Mouse (Mus musculus) adrenal gland, postnatal 14 days (tissue): ENCODE measurements around the gene Ccr9. TPM values are rescaled to one million over a fixed set of nuclear protein-coding genes. Genes with fewer than 3 reads are reported as not detected.
A peak's percentile ranks its signal among the peaks of the same experiment; 100 is the strongest.
"Not testable (repeated sequence)": the region's sequence is repeated elsewhere in the genome, so short reads cannot be mapped to it uniquely, and the experiment has no call there.

Source experiments
- DNase-seq: peaks from one replicate; pipeline ENCODE4 v3.0.0; 2021; ENCODE audit warnings: mixed read lengths
- long read RNA-seq, 2 experiments: library from polyadenylated mRNA; stranded (forward); transcript quantifications; one replicate each; pipeline ENCODE4 v2.0.0; 2021
- total RNA-seq: library from RNA; stranded (reverse); gene quantifications from 2 replicates; pipeline ENCODE4 v1.2.3, GENCODE M21; 2021

Gene Ccr9
- total RNA-seq: 0.85 and 1.1 TPM in 2 replicates
- long read RNA-seq, experiment 1, full-length matches to known transcripts: 8 of 11 reads
- long read RNA-seq, experiment 1, partial matches to known transcripts: 0 of 11 reads
- long read RNA-seq, experiment 1, other reads (novel, unspliced or antisense): 3 of 11 reads
- long read RNA-seq, experiment 2: 0 reads

DNA sequence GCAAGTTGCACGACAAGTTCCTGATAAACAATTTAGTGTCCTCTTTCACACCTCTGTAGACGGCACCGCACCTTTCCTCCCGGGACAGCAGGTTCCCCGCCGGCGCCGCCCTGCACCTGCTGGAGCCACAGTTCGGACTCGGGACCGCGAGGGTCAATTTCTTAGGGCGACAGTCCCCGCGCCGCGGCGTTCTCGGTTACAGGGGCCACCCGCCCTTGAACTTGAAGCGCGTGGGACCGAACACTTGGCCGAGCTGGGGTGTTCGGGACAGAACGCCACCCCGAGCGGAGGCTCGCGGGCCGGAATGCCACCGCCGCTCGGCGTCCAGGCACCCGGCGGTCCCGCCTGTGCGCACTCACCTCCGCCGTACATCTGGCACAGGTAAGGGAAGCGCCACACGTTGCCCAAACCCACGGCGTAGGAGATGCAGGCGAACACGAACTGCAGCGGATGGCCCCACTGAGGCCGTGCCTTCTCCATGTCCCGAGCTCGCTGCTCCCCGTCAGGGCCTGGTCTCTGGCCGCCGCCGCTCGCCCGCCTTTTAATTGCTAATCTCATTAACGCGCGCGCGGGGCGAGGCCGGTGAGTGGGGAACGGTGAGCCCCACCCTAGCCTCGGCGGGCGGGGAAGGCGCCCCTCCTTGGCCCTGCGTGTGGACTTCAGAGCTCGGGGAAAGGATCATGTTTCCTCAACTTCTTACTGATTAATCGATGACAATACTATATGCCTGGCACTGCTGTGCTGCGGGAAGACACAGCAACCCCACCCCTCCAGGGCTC is at the start of gene Ccr9, which contains the start of gene Slc6a20a:
Ccr9 (plus strand) TSS at position 113 of the 779 bp plus-strand sequence.
Slc6a20a (minus strand) TSS at position 559 of the 779 bp plus-strand sequence.
- peak; percentile 22 for DNase-seq

DNA sequence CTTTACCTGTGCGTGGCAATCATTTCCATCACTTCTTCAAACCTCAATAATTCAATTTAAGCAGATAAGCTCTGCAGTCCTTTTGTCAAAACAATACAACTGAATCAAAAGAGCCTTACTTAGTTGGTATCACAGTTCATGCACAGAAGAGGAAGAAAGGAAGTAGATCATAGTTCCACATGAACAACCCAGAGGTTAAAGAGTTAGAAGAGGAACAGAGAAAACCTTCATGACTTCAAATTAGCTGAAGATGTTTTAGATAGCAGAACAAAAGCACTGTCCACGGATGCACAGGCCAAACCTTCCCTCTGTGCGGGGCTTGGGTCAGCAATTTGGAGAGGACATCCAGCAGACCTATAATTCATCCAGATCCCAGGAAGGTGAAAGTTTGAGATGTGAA is 46.6 kb upstream of the Ccr9 start:
- DNase-seq: no peak

DNA sequence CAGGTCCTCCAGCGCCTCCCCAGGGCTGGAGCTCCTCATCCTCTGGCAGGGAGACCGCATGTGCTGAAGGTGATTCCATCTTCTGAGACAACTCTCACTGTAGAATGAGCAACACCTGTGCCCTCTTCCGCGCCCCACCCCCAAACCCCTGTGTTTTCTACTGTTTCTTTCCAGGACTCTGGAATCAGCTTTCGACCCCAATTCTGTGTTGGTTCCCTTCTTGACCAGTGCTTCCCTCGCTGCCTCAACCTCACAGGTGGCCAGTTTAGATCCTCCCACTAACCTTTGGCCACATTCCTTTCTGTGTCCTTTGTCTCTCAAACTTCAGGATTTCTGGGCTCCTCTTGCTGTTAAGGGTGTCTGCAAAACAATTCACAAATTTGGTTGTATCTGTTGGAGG is 46.0 kb upstream of the Ccr9 start, which contains the start of gene Slc6a20b:
Slc6a20b (minus strand) TSS at position 285 of the 400 bp plus-strand sequence.
- DNase-seq: no peak

DNA sequence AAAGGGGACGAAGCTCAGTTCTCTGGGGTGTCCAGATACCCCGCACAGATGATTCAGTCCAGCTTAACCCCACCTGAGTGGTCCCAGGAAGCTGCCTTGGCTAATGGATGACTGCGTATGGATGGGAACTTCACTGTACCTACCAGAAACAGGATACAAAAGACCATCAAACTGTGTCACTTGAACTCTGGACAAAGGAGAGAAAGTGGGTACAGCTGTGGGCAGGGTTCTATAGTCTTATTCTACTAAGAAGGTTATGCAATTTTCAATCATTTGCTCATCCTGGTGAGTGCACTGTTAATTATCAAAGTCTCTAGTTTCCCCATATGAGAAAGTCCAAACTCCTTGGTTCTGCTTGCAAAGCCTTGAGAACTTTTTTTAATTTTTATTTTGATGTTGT is 45.2 kb upstream of the Ccr9 start:
- no peak for DNase-seq

DNA sequence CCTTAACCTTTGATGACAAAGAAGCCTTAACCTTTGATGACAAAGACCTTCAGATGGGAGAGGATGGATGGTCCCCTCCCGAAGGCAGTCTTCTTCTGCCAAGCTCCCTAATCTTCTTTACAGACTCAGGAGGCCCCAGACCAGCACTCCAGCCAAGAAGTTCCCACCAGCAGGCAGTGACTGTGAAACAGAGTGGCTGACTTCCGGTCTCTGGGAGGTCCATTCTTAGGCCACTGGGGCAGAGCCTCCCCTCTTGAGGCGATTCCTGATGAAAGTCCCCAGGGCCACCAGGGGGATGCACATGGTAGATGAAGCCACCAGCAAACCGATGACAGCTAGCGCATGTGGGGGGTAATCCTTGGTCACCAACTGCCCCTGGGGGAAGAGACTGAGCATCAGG is 41.5 kb upstream of the Ccr9 start:
- no peak for DNase-seq

DNA sequence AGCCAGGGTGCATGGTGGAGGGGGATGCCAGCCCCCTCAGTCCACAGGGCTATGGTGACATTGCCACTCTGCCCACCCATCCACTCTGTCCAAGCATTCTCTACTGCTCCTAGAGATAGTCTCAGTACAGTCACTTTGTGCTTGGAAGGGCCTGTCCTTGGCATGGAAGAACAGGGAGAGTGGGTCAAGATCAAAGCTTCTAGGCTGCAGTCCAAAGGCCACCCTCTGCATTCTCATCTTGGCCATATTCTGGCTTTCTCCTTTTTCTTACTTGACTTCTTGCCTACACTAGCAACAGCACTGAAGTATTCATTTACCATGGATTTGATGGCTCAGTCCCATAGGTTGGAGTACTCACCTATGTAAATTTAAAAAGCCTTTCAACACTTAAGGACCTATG is 40.0 kb upstream of the Ccr9 start:
- peak; percentile 37 for DNase-seq

DNA sequence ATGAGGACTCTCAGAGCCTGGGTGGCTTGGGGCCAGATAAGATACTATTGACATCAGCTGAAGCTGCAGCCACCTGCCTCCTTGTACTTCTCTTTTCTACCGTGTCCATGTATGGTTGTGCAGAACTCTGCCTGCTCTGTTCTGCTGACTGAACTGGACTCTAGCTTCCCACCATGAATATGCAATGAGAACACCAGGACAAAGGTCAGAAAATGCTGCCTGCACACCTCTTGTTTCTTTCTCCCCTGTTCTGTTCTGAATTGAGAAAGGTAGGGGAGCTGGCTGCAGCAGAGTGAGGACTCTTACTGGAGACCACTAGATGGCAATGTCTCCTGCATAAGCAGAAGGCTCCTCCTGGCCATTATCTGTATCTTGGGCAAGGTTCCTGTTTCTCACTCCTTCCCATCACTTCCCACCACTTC is 39.6 kb upstream of the Ccr9 start:
- peak; percentile 34 for DNase-seq

DNA sequence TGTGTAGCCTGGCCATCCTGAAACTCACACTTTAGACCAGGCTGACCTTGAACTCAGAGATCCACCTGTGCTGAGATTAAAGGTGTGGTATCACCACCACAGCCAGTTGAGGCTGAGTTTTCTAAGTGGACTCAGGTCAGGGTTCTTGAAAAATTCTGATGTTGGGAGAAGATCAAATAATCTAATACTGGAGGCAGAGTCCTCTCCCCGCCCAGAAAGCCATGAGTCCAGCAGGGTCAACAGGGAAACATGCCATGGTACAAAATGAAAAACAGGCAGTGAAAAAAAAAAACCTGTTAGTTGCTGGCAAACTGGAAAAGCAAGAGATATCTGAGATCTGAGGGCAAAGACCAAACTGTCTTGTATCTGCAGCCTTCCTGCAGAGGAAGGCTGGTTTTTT is 38.1 kb upstream of the Ccr9 start:
- no peak for DNase-seq

DNA sequence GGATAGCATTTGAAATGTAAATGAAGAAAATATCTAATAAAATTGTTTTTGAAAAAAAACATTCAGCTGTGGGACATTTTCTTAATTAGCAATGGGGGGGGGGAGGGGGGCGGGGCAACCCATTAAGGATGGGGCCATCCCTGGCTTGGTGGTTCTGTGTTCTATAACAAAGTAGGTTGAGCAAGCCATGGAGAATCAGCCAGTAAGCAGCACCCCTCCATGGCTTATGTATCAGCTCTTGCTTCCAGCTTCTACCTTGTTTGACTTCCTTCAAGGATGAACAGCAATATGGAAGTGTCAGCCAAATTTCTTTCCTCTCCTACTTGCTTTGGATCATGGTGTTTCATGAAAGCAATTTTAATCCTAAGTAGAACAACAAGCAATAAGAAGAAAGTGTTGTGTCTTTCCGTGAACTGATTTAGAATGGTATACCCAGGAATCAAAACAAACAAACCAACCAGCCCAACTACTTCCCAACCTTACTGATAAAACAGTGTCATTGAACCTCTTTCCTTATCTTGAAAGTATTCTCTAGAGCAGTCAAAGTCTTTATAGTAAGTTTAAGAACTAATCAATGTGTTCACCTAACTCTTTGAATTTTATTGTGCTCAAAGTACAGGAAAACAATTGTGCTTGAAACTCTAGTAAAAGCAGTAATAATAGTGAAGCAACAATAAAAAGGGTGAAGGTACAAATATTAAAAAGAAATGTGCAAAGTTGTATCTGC is 28.3 kb upstream of the Ccr9 start:
- DNase-seq: no peak

DNA sequence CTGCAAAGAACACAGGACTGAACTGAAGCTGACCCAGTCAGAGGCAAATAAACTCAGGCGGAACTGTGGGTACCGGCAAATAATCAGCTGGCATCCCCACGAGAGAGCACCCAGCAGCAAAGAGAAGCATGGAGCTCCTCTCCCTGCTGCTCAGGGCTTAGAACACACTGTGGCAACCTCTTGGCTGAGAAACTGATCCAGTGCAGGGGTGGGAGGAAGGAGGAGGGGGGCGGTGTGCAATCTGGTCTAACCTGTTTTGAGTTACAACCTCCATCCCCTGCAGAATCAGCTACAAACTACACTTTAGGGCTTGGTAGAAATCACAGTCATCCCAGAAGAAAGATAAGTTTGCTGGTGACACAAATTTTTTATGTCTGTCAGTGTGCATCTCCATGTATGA is 26.9 kb upstream of the Ccr9 start:
- no peak for DNase-seq

DNA sequence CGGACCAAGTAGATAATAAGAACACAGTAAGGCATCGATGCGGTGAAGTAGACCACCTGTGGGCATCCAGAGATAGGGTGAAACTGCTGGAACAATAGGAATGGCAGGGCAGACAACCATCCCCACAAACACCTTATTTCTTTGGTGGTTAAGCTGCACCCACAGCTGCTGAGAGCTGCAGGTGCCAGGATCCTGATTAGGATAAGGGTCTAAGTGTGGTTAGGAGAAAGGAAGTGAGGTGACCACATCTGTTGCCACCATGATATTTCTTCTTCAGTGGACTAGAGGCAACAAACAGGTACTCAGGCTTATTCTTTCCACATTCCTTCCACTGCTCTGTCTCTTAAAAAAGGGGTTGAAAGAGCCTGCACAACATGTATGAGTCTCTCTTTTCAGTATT is 20.8 kb upstream of the Ccr9 start:
- DNase-seq: no peak

DNA sequence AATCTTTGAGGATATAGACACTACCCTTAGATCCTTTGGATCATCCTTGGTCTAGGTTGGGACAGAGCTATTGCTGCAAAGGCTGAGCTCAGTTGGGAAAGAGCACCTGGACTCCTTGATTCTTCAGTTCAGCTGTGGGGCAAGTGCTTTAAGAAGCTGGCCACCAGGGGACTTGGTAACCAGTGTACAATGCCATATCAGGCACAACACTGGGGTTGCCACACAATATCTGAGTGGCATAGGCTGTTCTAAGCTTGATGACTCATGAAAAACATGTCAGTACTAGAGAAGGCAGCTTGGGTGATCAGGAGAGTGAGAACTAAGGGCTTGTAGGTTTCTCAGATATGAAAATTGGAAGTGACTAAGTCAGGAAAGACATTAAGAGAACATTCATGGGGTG is 19.3 kb upstream of the Ccr9 start:
- DNase-seq: no peak

DNA sequence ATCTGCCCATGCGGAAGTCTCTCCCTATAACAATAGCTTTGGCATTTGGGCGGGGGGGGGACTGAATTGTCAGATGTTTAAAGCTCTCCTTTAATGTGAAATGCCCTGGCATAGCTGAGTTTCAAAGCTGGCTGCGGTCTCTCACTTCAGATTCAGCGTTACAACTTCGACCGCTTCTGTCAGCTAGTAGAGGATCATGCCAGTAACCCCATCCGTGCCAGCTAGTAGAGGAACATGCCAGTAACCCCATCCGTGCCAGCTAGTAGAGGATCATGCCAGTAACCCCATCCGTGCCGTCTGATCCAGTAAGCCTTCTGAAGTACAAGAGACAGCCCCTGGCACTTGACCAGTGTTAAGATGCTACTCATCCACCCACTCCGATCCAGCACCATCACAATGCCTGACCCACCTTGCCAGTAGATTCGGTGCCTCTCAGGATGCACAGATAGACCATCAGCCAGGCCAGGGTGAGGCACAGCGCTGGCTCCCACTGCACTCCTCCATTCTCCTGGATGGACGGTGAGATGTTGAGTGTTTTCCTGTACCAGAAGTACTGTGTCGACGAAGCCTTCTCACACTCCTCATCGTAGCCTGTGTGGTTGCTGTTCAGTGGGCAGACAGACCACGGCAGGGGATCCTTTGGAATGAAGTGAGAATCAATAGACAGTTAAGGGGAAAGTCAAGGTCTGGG is 18.1 kb upstream of the Ccr9 start:
- DNase-seq: not testable (repeated sequence)

DNA sequence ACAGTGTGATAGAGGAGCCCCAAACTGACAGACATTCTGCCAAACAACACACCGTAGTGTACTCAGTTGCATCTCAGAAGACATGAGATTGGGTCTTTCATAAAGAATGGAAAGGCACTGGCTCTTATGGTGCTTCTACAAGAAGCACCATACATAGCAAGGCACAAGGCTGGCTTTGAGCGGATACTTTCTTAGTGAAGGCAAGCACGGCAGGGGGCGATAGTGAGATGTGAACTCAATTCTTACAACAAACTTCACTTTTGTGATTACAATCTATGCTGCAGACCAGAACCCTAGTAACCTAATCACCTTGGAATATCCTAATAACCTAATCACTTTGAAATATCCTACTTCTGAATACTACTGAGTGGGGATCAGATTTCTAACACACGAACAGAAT is 12.6 kb upstream of the Ccr9 start:
- DNase-seq: peak; percentile 36

DNA sequence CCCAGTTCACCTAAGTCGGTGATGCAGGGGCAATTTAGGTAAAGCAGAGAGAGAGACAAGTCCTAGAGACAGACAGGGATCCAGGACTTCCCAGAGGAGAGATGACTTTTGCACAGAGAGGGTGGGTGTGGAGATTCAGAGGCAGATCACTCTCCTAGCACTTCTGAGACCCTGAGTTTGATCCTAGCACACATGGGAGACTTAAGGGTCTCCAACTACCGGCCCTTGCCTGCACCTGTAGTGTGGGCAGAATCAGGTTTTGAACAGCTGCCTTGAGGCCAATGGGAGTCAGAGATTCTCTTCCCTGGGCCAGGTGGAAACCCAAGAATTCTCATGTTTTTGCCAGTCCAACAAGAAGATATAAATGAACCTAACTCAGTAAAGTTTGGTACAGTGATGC is 959 bp downstream of the Ccr9 start:
- DNase-seq: no peak

DNA sequence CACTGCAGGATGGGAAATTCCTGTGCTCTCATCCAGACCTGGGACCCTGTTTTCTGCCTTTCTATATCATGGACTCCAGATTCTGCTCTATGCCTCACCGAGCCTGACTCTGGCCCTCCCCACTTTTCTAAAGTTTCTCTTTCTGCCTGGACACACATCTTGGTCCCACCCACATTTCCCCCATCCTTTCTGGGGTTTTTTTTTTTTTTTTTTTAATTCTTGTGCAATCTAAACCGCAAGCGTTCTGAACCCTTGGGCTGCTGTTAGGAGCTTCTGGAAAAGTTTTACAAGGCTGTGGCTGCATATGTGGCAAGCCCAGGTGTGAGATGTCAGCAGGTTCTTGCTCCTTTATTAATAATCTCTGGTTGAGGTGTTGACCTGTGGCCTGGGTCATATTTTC is 5.5 kb downstream of the Ccr9 start:
- no peak for DNase-seq

DNA sequence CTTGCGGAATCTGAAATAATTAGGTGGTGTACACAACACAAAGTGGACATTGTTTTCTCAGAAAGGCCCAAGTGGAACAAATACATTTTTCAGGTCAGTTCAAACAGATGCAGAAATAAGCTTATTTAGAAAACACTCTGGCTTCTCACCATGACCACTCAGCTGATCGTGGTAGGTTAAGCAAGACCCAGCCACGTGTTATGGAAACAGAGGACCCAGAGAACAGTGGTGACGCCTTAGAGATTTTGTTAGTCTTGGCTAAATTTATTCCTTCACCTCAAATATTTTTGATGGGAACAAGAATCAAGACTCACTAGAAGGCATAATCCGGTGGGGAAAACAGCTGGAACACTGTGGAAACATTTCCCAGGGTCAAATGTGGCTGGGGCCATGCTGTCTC is 8.0 kb downstream of the Ccr9 start:
- no peak for DNase-seq

DNA sequence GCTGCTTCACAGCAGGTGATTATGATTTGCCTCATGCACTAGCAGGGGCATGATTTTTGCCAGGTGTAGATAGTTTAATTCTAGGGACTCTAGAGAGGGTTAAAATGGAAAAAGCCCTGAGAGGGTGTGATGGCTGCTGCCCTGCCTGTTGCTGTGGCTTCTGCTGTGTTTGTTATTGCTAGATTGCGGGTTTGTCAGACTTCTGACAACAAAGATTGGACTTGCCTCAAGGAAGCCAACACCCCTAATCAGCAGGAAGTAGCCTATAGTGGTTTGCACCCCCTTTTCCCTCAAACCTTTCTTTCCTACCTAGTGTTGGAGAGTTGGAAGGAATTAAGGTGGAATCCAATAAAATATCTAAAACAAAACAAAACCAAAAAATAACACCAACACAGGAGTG is 10.0 kb downstream of the Ccr9 start:
- no peak for DNase-seq

DNA sequence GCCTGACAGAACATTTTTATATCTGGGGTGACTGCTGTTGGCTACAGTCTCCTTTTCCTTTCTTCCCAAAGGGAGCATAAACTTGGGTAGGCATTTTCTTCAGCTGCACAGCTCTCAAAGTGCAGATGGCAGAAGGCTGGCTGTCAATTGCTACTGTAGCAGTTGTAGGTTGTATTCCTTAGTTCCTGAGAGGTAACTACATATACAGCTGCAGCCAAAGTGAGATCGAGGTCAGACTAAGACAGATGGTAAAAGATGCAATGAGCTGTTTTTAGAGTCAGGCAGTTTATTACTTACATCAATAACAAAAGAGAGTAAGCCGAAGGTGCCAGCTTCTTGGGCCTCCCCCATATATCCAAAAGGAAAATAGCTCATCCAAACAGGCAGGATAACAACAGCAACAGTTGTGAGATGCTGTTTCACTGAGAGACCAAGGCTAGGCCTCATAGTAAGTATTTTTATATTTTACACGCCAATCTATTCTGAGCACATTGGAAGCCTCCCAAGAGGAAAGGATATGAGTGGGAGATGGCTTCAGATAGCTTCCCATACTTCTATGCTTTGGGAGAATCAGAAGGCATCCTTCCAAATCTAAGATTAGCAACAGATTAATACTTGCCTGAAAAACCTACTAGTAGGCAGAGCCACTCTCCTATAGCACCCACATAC is 17.5 kb downstream of the Ccr9 start:
- no peak for DNase-seq

DNA sequence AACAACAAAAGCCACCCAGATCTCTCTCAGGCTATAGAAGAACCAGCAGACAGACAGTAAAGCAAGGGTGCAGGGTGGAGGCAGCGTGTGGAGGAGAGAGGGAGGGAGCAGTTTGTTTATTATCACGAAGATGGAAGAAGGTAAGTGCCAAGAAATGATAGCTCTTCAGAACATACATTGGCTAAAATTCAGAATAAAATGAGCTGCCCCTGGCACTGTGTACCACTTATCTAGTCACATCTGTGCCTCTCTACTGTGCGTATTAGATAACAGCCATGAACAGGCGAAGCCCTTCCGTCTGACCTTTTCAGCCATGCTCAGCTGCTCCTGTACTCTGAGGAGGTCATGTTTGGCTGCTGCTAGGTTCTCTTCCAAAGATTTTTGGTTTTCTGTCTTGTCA is 23.6 kb downstream of the Ccr9 start:
- no peak for DNase-seq

DNA sequence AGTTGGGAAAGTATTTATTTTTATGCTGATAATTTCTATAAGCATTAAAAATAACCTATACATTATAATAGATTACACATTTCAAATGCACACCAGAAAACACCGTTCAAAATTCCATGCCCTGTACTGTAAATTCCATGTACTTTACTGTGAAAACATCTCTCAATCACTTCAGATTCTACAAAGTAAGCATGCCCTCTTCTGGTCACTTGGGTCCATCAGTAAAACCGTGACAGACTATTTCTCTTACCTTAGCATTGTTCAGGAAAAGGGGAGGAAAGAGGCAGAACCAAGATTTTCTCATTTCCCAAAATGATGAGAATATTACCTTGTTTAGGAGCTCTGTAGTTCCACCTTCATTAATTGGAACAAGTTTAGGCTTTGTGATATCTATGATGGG is 31.0 kb downstream of the Ccr9 start:
- no peak for DNase-seq

DNA sequence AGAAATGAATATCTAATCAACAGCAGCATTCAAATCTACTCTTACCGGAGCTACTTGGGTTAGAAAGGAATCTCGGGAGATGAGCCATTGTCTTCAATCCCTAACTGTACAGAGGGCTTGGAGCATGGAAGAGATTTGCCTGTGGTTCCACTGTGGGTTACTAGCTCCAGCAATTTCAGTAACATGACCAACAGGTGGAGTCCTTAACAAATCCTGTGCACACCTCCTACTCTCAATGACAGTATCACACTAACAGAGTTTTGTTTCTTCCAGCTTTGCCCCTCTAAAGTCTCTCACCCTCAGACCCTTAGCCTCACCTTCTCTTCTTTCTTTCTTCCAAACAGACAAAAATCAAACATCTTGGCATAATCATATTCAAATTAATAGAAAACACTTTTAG is 34.9 kb downstream of the Ccr9 start:
- no peak for DNase-seq
